Mouse (Mus musculus) forebrain, embryonic 15.5 days (tissue): ENCODE data around the gene Zeb2. TPM values are rescaled to one million over a fixed set of nuclear protein-coding genes. Genes with fewer than 3 reads are reported as not detected.

Source experiments
- ATAC-seq: fragments of 200-750 bp; cut with Nextera tagmentation; replicated peaks from 2 replicates; pipeline ENCODE4 v1.8.0; 2017; ENCODE audit warnings: mild to moderate bottlenecking, moderate TSS enrichment, moderate library complexity
- H3K27ac ChIP-seq: fragments of 300-500 bp; sonication (generic); replicated peaks from 2 replicates; pipeline ENCODE4 v1.5.1; 2015; ENCODE audit warnings: mild to moderate bottlenecking, inconsistent platforms
- H3K27me3 ChIP-seq: fragments of 300-500 bp; sonication (generic); 2 replicates; pipeline ENCODE4 v1.6.1; 2015; ENCODE audit warnings: inconsistent platforms
- H3K36me3 ChIP-seq: fragments of 300-500 bp; sonication (generic); 2 replicates; pipeline ENCODE4 v1.6.1; 2015; ENCODE audit warnings: mild to moderate bottlenecking, inconsistent platforms
- H3K4me1 ChIP-seq: fragments of 300-500 bp; sonication (generic); 2 replicates; pipeline ENCODE4 v1.6.1; 2015; ENCODE audit warnings: inconsistent platforms
- H3K4me2 ChIP-seq: fragments of 300-500 bp; sonication (generic); replicated peaks from 2 replicates; pipeline ENCODE4 v1.6.1; 2015; ENCODE audit warnings: mild to moderate bottlenecking, inconsistent platforms
- H3K4me3 ChIP-seq: fragments of 300-500 bp; sonication (generic); 2 replicates; pipeline ENCODE4 v1.5.1; 2015; ENCODE audit warnings: mild to moderate bottlenecking, inconsistent platforms
- H3K9ac ChIP-seq: fragments of 300-500 bp; sonication (generic); replicated peaks from 2 replicates; pipeline ENCODE4 v1.6.1; 2015; ENCODE audit warnings: mild to moderate bottlenecking, inconsistent platforms
- H3K9me3 ChIP-seq: fragments of 300-500 bp; sonication (generic); 2 replicates; pipeline ENCODE4 v1.6.1; 2016; ENCODE audit warnings: inconsistent platforms
- WGBS: fragments of 180-500 bp; shearing (Covaris S2); methylation state at CpG from one replicate; pipeline ENCODE4 v1.1.7; 2015; ENCODE audit warnings: mixed read lengths; 5-methylcytosine and 5-hydroxymethylcytosine counted together
- polyA plus RNA-seq: library from polyadenylated mRNA; unstranded; fragments of >200 nt; fragmentation: Nextera tagmentation; extraction: Ambion mirVana; gene quantifications from 2 replicates; pipeline ENCODE4 v1.2.1, GENCODE M21; 2015

The Zeb2 gene
- 106 and 119 TPM in 2 replicates for polyA plus RNA-seq

- H3K4me3 ChIP-seq, result peak within 1 kb of the TSS; percentile 61
- WGBS, result under 1% methylated on average over 36 of the region's 39 CpGs
- peak; percentile 72 for ATAC-seq
- H3K9ac ChIP-seq, result peak within 1 kb of the TSS; percentile 62
- peak within 1 kb of the TSS; percentile 99 for H3K27ac ChIP-seq
- no peaks in the 10 kb centered on the region for H3K27me3 ChIP-seq
- no peaks in the 10 kb centered on the region for H3K9me3 ChIP-seq
- peak within 1 kb of the TSS; percentile 64 for H3K4me2 ChIP-seq
- no peaks in the 10 kb centered on the region for H3K36me3 ChIP-seq
- H3K4me1 ChIP-seq, result peaks cover 31% of the 10 kb centered on the region
Observed at GRCm38 (mm10) chr2:45117087-45117561, at the start of gene Zeb2. Zeb2 (minus strand) TSS chr2:45117395.

GRCm38 (mm10) chr2:45158785-45159184, 41.6 kb upstream of the Zeb2 start:
- peak overlapping the region; percentile 69 for H3K27ac ChIP-seq
- H3K4me3 ChIP-seq, result peak overlapping the region; percentile 28; the same call in 1 of the 2 replicates
- H3K36me3 ChIP-seq, result no peaks in the 10 kb centered on the region
- no peaks in the 10 kb centered on the region for H3K27me3 ChIP-seq
- WGBS, result 25% methylated on average over 5 of the region's 5 CpGs
- H3K4me2 ChIP-seq, result peak overlapping the region; percentile 46
- ATAC-seq, result peak; percentile 67
- H3K4me1 ChIP-seq, result peaks cover 15% of the 10 kb centered on the region
- no peak overlapping the region for H3K9ac ChIP-seq
- no peaks in the 10 kb centered on the region for H3K9me3 ChIP-seq

- Histone ChIP-seq H3K27me3 (no peaks in the 10 kb centered on the region), H3K36me3 (no peaks in the 10 kb centered on the region), H3K4me1 (peaks cover 15% of the 10 kb centered on the region), H3K4me2 (peak overlapping the region; percentile 46), H3K9ac (peak overlapping the region; percentile 40), H3K27ac (peak overlapping the region; percentile 69), H3K9me3 (no peaks in the 10 kb centered on the region), H3K4me3 (peak overlapping the region; percentile 28)
- peak; percentile 73 for ATAC-seq
- 3% methylated on average over 8 of the region's 8 CpGs for WGBS
Observed at GRCm38 (mm10) chr2:45158351-45158782, 41.2 kb upstream of the Zeb2 start.

GRCm38 (mm10) chr2:45153315-45153714, 36.1 kb upstream of the Zeb2 start:
- Histone ChIP-seq H3K4me1 (peaks cover 5% of the 10 kb centered on the region), H3K9me3 (no peaks in the 10 kb centered on the region), H3K4me3 (no peak overlapping the region), H3K36me3 (no peaks in the 10 kb centered on the region), H3K27me3 (no peaks in the 10 kb centered on the region), H3K9ac (no peak overlapping the region), H3K4me2 (no peak overlapping the region), H3K27ac (no peak overlapping the region)
- 87% methylated on average over 1 of the region's 1 CpGs for WGBS
- ATAC-seq, result no peak

GRCm38 (mm10) chr2:45143162-45143561, 26.0 kb upstream of the Zeb2 start:
- Histone ChIP-seq H3K9me3 (no peaks in the 10 kb centered on the region), H3K4me2 (no peak overlapping the region), H3K4me1 (no peaks in the 10 kb centered on the region), H3K4me3 (no peak overlapping the region), H3K27me3 (no peaks in the 10 kb centered on the region), H3K9ac (no peak overlapping the region), H3K27ac (no peak overlapping the region), H3K36me3 (no peaks in the 10 kb centered on the region)
- no peak for ATAC-seq
- WGBS, result 86% methylated on average over 1 of the region's 1 CpGs

- Histone ChIP-seq H3K4me2 (no peak overlapping the region), H3K36me3 (no peaks in the 10 kb centered on the region), H3K9me3 (no peaks in the 10 kb centered on the region), H3K27me3 (no peaks in the 10 kb centered on the region), H3K4me3 (no peak overlapping the region), H3K4me1 (no peaks in the 10 kb centered on the region), H3K27ac (no peak overlapping the region), H3K9ac (no peak overlapping the region)
- no peak for ATAC-seq
- 88% methylated on average over 6 of the region's 6 CpGs for WGBS
Observed at GRCm38 (mm10) chr2:45138906-45139305, 21.7 kb upstream of the Zeb2 start.

- Histone ChIP-seq H3K9me3 (no peaks in the 10 kb centered on the region), H3K4me2 (no peak overlapping the region), H3K27ac (no peak overlapping the region), H3K9ac (no peak overlapping the region), H3K36me3 (no peaks in the 10 kb centered on the region), H3K4me1 (no peaks in the 10 kb centered on the region), H3K4me3 (no peak overlapping the region), H3K27me3 (no peaks in the 10 kb centered on the region)
- WGBS, result 61% methylated on average over 2 of the region's 2 CpGs
- no peak for ATAC-seq
Observed at GRCm38 (mm10) chr2:45136783-45137182, 19.6 kb upstream of the Zeb2 start.

- Histone ChIP-seq H3K9me3 (no peaks in the 10 kb centered on the region), H3K36me3 (no peaks in the 10 kb centered on the region), H3K27me3 (no peaks in the 10 kb centered on the region), H3K4me1 (no peaks in the 10 kb centered on the region), H3K27ac (no peak overlapping the region), H3K4me3 (no peak overlapping the region), H3K4me2 (no peak overlapping the region), H3K9ac (no peak overlapping the region)
- 93% methylated on average over 4 of the region's 4 CpGs for WGBS
- no peak for ATAC-seq
Observed at GRCm38 (mm10) chr2:45133225-45133624, 16.0 kb upstream of the Zeb2 start.

GRCm38 (mm10) chr2:45130461-45131156, 13.4 kb upstream of the Zeb2 start:
- no peak overlapping the region for H3K9ac ChIP-seq
- no peaks in the 10 kb centered on the region for H3K36me3 ChIP-seq
- ATAC-seq, result no peak
- WGBS, result 94% methylated on average over 4 of the region's 4 CpGs
- H3K4me1 ChIP-seq, result no peaks in the 10 kb centered on the region
- no peaks in the 10 kb centered on the region for H3K9me3 ChIP-seq
- no peaks in the 10 kb centered on the region for H3K27me3 ChIP-seq
- no peak overlapping the region for H3K4me3 ChIP-seq
- no peak overlapping the region for H3K4me2 ChIP-seq
- no peak overlapping the region for H3K27ac ChIP-seq

GRCm38 (mm10) chr2:45129556-45129955, 12.4 kb upstream of the Zeb2 start:
- H3K9me3 ChIP-seq, result no peaks in the 10 kb centered on the region
- H3K4me1 ChIP-seq, result no peaks in the 10 kb centered on the region
- no peak overlapping the region for H3K9ac ChIP-seq
- no peaks in the 10 kb centered on the region for H3K36me3 ChIP-seq
- 45% methylated on average over 6 of the region's 6 CpGs for WGBS
- ATAC-seq, result no peak
- H3K4me3 ChIP-seq, result no peak overlapping the region
- no peaks in the 10 kb centered on the region for H3K27me3 ChIP-seq
- no peak overlapping the region for H3K4me2 ChIP-seq
- no peak overlapping the region for H3K27ac ChIP-seq

GRCm38 (mm10) chr2:45128696-45129095, 11.5 kb upstream of the Zeb2 start:
- Histone ChIP-seq H3K36me3 (no peaks in the 10 kb centered on the region), H3K9ac (no peak overlapping the region), H3K4me3 (no peak overlapping the region), H3K4me2 (no peak overlapping the region), H3K27me3 (no peaks in the 10 kb centered on the region), H3K9me3 (no peaks in the 10 kb centered on the region), H3K27ac (no peak overlapping the region), H3K4me1 (no peaks in the 10 kb centered on the region)
- ATAC-seq, result no peak
- 95% methylated on average over 2 of the region's 2 CpGs for WGBS

GRCm38 (mm10) chr2:45126401-45126800, 9.2 kb upstream of the Zeb2 start:
- no peak for ATAC-seq
- H3K9ac ChIP-seq, result no peak overlapping the region
- H3K4me1 ChIP-seq, result no peaks in the 10 kb centered on the region
- no peaks in the 10 kb centered on the region for H3K9me3 ChIP-seq
- no peak overlapping the region for H3K4me3 ChIP-seq
- H3K27ac ChIP-seq, result no peak overlapping the region
- no peaks in the 10 kb centered on the region for H3K36me3 ChIP-seq
- no peaks in the 10 kb centered on the region for H3K27me3 ChIP-seq
- 93% methylated on average over 5 of the region's 5 CpGs for WGBS
- no peak overlapping the region for H3K4me2 ChIP-seq

- ATAC-seq, result no peak
- Histone ChIP-seq H3K36me3 (no peaks in the 10 kb centered on the region), H3K27ac (no peak overlapping the region), H3K4me2 (no peak overlapping the region), H3K4me3 (no peak overlapping the region), H3K9ac (no peak overlapping the region), H3K4me1 (no peaks in the 10 kb centered on the region), H3K27me3 (no peaks in the 10 kb centered on the region), H3K9me3 (no peaks in the 10 kb centered on the region)
- 77% methylated on average over 4 of the region's 4 CpGs for WGBS
Observed at GRCm38 (mm10) chr2:45125181-45125580, 8.0 kb upstream of the Zeb2 start.
